Mouse (Mus musculus): Measurements from ENCODE around the gene Fam76a. TPM values are rescaled to one million over a fixed set of nuclear protein-coding genes. Genes with fewer than 3 reads are reported as not detected.
A peak's percentile ranks its signal among the peaks of the same experiment; 100 is the strongest.

Fam76a gene
- polyA plus RNA-seq, 1 experiment from 2014 or later: 47.3 TPM

DNA sequence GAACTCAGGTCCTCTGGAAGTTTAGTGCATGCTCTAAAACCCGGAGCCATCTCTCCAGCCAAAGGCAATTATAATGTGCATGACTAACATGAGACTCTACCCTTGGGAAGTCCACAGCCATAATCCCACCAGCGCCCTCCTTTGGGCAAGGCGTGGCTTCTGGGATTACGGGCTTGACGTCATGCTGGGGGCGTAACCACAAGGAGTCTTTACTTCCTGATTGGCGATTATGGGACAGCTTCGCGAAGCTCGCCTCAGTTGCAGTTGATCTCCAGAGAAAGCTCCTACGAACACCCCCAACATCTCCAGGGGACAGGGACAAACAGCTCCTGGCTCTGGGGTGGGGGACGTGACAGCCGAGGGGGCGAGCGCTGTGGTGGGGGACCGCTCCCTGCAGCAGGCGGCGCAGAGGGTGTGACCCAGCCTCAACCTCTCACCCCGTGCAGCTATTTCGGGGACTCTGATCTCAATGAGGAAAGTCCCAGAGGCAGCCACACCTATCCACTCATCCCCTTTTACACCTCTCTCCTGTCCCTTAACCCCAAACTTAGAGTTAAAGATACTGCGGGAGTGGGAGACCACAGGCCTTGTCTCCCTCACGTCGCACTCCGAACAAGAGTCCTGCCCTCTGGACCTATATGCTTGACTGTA is 27.6 kb upstream of the Fam76a start:
- ATAC-seq (ENCODE audit: low read depth) (no peak), DNase-seq (ENCODE audit: low spot score) (no peak)
- 27% methylated on average over 24 of the region's 24 CpGs for WGBS
- no peak overlapping the region for H3K4me3 ChIP-seq (ENCODE audit: low read depth, low read length)
- no peaks in the 10 kb centered on the region for H3K36me3 ChIP-seq (ENCODE audit: control insufficient read depth, insufficient read depth, low read length)
- no peak overlapping the region for H3K27ac ChIP-seq (replicated peaks; ENCODE audit: low read depth, low read length)
- H3K9me3 ChIP-seq (ENCODE audit: control insufficient read depth, low read length): no peaks in the 10 kb centered on the region
- H3K27me3 ChIP-seq (replicated peaks; ENCODE audit: control insufficient read depth, insufficient read depth, low read length): no peaks in the 10 kb centered on the region
- H3K4me1 ChIP-seq (ENCODE audit: control insufficient read depth, insufficient read depth, low read length): peaks cover 19% of the 10 kb centered on the region
- no peak overlapping the region for H3K9ac ChIP-seq (ENCODE audit: low read depth, low read length)
- H3K4me2 ChIP-seq (ENCODE audit: low read depth, low read length): peak overlapping the region; percentile 41

DNA sequence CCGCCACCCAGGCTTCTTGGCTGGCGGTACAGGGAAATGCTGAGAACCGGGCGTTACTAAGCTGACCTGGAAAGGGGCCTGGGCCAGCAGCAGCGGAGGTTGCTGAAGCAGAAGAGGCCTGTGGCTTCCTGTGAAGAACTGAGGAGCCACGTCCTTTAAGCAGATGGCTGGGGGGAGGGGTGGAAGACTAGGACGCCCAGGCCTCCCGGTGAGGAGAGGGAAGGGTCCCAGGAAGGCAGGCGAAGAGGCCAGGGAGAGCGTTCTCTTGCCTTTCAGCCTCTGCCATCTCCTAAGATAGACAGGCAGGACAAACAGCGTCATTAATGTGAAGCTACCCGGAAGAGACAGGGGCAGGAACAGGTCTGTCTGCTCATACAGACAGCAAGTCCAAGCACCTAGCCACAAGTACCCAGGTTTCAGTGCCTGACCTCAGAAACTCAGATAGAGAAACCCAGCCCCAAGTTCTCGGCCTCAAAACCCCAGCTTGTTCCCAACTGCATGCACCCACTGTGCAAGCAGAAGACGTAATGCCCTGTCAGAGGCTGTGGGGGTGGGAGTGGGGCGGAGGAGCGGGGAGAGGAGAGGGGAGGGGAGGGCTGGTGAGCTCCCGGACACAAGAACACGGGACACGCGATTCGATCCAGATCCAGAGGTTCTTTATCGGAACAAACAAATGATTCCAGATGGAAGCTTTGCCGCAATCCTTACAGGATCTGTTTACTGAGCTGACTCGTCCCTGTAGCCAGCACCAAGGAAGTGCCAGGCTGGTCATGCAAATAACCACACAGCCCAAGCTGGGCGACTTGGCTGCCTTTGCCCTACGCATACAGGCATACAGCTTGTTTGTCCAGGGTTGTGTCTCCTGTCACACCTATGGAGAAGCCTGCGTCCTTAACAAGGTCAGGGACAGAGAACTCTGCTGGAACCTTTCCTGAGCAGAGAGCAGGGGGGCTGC is 24.0 kb upstream of the Fam76a start:
- WGBS: 10% methylated on average over 27 of the region's 27 CpGs
- Histone ChIP-seq H3K27me3 (replicated peaks; ENCODE audit: control insufficient read depth, insufficient read depth, low read length) (no peaks in the 10 kb centered on the region), H3K4me2 (ENCODE audit: low read depth, low read length) (peak overlapping the region; percentile 56), H3K27ac (replicated peaks; ENCODE audit: low read depth, low read length) (peak overlapping the region; percentile 84), H3K36me3 (ENCODE audit: control insufficient read depth, insufficient read depth, low read length) (no peaks in the 10 kb centered on the region), H3K4me3 (ENCODE audit: low read depth, low read length) (peak overlapping the region; percentile 11), H3K9ac (ENCODE audit: low read depth, low read length) (peak overlapping the region; percentile 63), H3K9me3 (ENCODE audit: control insufficient read depth, low read length) (no peaks in the 10 kb centered on the region), H3K4me1 (ENCODE audit: control insufficient read depth, insufficient read depth, low read length) (peaks cover 19% of the 10 kb centered on the region)
- peak; percentile 70 for ATAC-seq (ENCODE audit: low read depth)
- peak; percentile 78 for DNase-seq (ENCODE audit: low spot score)

DNA sequence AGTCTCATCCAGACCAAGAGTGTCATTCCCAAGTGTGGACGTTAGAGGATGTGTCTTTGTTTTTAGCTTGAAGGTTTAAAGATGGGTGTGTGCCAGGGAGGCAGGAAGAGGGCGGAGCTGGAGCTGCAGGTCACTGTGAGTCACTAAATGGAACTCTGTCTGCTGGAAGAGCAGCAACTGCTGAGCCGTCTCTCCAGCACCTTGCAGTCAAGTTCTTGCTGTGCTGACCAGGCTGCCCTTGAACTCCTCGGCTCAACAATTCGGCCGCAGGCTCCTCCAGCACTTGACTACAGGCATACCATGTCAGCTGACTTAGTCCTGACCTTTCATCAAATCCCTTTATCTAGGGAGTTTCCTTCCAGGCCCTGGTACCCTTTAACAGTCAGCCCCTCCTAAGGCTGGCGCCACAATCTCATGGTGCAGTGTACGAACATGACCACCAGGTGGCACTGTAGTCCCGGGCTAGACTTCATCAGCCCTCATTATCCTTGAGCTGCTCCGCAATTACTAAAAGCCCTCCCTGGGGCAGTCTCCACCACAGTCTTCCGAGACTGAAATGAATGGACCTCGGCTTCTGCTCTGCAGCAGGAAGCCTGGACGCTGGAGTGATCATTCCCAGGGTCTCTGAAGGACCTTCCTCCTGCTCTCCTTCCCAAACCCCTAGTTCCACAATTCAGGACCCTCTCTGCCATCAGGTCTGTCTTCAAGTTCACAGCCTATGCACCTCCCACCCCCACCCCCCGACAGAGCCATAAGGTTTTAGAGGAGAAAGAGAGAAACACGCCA is 23.1 kb upstream of the Fam76a start:
- 0 out of 2 replicates have a peak, but pooled peaks cover 6% of the 10 kb centered on the region for H3K27me3 ChIP-seq (replicated peaks; ENCODE audit: control insufficient read depth, insufficient read depth, low read length)
- peak overlapping the region; percentile 84 for H3K27ac ChIP-seq (replicated peaks; ENCODE audit: low read depth, low read length)
- H3K4me2 ChIP-seq (ENCODE audit: low read depth, low read length): peak overlapping the region; percentile 56
- 4% methylated on average over 15 of the region's 15 CpGs for WGBS
- H3K4me3 ChIP-seq (ENCODE audit: low read depth, low read length): peak overlapping the region; percentile 11; the same call in 1 of the 2 replicates
- H3K36me3 ChIP-seq (ENCODE audit: control insufficient read depth, insufficient read depth, low read length): no peaks in the 10 kb centered on the region
- H3K9me3 ChIP-seq (ENCODE audit: control insufficient read depth, low read length): no peaks in the 10 kb centered on the region
- ATAC-seq (ENCODE audit: low read depth) (peak; percentile 79), DNase-seq (ENCODE audit: low spot score) (peak; percentile 87)
- H3K4me1 ChIP-seq (ENCODE audit: control insufficient read depth, insufficient read depth, low read length): peaks cover 19% of the 10 kb centered on the region
- peak overlapping the region; percentile 63 for H3K9ac ChIP-seq (ENCODE audit: low read depth, low read length)

DNA sequence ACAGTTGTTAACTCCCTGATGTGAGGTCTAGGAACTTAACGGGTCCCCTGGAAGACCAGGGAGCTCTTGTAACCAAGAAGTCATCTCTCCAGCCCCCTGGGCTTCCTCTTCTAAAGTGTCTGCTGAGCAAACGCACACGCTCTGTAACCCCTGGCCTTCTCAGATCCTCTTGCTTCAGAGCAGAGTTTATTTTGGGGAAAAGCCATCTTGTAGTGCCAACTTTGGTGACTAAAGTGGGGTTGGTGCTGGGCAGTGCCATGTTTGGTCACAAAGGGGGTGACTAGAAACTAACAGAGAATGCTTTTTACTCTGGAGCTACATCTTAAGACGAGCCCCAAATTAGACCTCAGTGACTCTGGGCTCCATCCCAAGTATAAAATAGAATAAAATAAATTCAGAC is 22.4 kb upstream of the Fam76a start:
- H3K27me3 ChIP-seq (replicated peaks; ENCODE audit: control insufficient read depth, insufficient read depth, low read length): 0 out of 2 replicates have a peak, but pooled peaks cover 6% of the 10 kb centered on the region
- no peak for ATAC-seq (ENCODE audit: low read depth)
- WGBS: 69% methylated on average over 4 of the region's 4 CpGs
- H3K4me3 ChIP-seq (ENCODE audit: low read depth, low read length): no peak overlapping the region
- no peak overlapping the region; the same call in 1 of the 2 replicates for H3K27ac ChIP-seq (replicated peaks; ENCODE audit: low read depth, low read length)
- peaks cover 14% of the 10 kb centered on the region for H3K4me1 ChIP-seq (ENCODE audit: control insufficient read depth, insufficient read depth, low read length)
- H3K4me2 ChIP-seq (ENCODE audit: low read depth, low read length): no peak overlapping the region
- no peak overlapping the region for H3K9ac ChIP-seq (ENCODE audit: low read depth, low read length)
- H3K9me3 ChIP-seq (ENCODE audit: control insufficient read depth, low read length): no peaks in the 10 kb centered on the region
- H3K36me3 ChIP-seq (ENCODE audit: control insufficient read depth, insufficient read depth, low read length): no peaks in the 10 kb centered on the region
- no peak for DNase-seq (ENCODE audit: low spot score)

DNA sequence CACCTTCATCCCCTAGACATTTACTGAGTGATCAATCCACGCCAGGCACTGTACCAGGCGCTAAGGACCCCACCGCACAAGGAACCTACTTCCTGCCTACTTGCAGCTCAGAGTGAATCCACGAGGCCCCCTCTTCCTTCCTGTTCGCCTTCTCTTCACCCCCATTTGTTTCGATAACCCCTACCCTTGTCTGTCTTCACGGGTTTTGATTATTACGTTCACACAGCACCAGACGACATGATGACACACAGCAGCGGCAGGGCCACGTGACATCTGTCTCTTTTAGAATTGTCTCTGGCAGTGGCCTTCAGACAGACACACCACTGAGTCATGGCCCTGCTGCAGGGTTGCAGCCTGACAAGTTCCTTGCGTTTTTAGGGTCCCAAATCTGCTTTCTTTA is 21.7 kb upstream of the Fam76a start:
- 66% methylated on average over 12 of the region's 12 CpGs for WGBS
- H3K9me3 ChIP-seq (ENCODE audit: control insufficient read depth, low read length): no peaks in the 10 kb centered on the region
- H3K27me3 ChIP-seq (replicated peaks; ENCODE audit: control insufficient read depth, insufficient read depth, low read length): 0 out of 2 replicates have a peak, but pooled peaks cover 6% of the 10 kb centered on the region
- H3K9ac ChIP-seq (ENCODE audit: low read depth, low read length): no peak overlapping the region
- peaks cover 16% of the 10 kb centered on the region for H3K4me1 ChIP-seq (ENCODE audit: control insufficient read depth, insufficient read depth, low read length)
- no peak overlapping the region for H3K4me2 ChIP-seq (ENCODE audit: low read depth, low read length)
- DNase-seq (ENCODE audit: low spot score) (no peak), ATAC-seq (ENCODE audit: low read depth) (no peak)
- H3K27ac ChIP-seq (replicated peaks; ENCODE audit: low read depth, low read length): no peak overlapping the region
- no peaks in the 10 kb centered on the region for H3K36me3 ChIP-seq (ENCODE audit: control insufficient read depth, insufficient read depth, low read length)
- no peak overlapping the region for H3K4me3 ChIP-seq (ENCODE audit: low read depth, low read length)

DNA sequence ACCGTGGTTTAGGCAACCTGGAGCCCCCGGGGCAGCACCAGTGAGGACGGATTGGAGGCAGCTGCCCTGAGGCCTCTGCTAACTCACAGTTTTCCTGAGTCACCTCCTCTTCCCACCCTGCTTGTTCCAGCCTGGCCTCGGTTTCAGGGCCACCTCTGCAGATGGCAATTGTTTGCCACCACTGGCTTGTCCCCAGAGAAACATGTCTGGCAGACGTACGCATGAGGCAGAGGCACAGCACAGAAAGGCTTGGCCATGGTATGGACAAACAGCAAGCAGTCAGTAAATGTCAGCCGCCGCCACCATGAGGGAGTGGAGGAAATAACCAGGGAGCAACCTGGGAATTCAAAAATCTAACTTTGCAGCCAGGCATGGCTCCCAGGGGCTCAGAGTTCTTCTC is 20.7 kb upstream of the Fam76a start:
- ATAC-seq (ENCODE audit: low read depth) (no peak), DNase-seq (ENCODE audit: low spot score) (no peak)
- H3K27ac ChIP-seq (replicated peaks; ENCODE audit: low read depth, low read length): no peak overlapping the region
- no peak overlapping the region for H3K4me3 ChIP-seq (ENCODE audit: low read depth, low read length)
- no peak overlapping the region for H3K9ac ChIP-seq (ENCODE audit: low read depth, low read length)
- 51% methylated on average over 8 of the region's 8 CpGs for WGBS
- peaks cover 22% of the 10 kb centered on the region for H3K4me1 ChIP-seq (ENCODE audit: control insufficient read depth, insufficient read depth, low read length)
- 0 out of 2 replicates have a peak, but pooled peaks cover 6% of the 10 kb centered on the region for H3K27me3 ChIP-seq (replicated peaks; ENCODE audit: control insufficient read depth, insufficient read depth, low read length)
- H3K36me3 ChIP-seq (ENCODE audit: control insufficient read depth, insufficient read depth, low read length): no peaks in the 10 kb centered on the region
- no peaks in the 10 kb centered on the region for H3K9me3 ChIP-seq (ENCODE audit: control insufficient read depth, low read length)
- H3K4me2 ChIP-seq (ENCODE audit: low read depth, low read length): no peak overlapping the region

DNA sequence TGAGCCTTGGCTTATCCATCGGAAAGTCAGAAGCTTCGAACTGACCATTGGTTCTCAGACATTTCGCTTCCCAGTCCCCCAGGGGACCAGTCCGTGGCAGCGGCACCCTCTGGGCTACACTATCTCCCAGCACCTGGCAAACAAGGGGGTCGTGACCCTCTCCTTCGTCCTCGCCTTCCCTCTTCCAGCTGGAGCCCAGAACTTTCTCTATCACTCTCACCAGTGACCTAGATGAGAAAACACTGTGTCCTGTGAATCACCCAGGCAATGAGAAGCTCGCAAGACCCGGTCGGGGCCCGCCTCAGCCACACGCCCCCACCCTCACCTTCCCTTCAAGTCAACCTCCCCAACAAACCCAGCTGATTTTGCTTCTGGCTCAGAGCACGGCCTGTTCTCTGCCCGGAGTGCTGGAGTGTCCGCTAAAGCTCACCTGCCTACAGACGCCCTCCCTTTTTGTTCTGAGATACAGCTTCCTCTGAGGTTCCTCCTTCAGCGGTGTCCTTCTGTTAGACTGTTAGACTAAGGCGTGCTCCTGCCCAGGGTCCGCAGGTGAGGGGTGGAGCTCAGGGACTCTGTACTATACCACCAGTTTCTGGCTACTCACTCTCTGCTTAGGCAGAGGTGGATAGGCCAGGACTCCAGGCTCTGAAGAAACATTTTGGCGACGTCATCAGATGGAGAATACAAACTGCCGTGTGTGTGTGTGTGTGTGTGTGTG is 18.8 kb upstream of the Fam76a start:
- DNase-seq (ENCODE audit: low spot score): no peak
- Histone ChIP-seq H3K9me3 (ENCODE audit: control insufficient read depth, low read length) (no peaks in the 10 kb centered on the region), H3K27me3 (replicated peaks; ENCODE audit: control insufficient read depth, insufficient read depth, low read length) (0 out of 2 replicates have a peak, but pooled peaks cover 6% of the 10 kb centered on the region), H3K4me1 (ENCODE audit: control insufficient read depth, insufficient read depth, low read length) (peaks cover 13% of the 10 kb centered on the region), H3K4me3 (ENCODE audit: low read depth, low read length) (no peak overlapping the region), H3K27ac (replicated peaks; ENCODE audit: low read depth, low read length) (no peak overlapping the region), H3K36me3 (ENCODE audit: control insufficient read depth, insufficient read depth, low read length) (no peaks in the 10 kb centered on the region), H3K4me2 (ENCODE audit: low read depth, low read length) (no peak overlapping the region), H3K9ac (ENCODE audit: low read depth, low read length) (no peak overlapping the region)
- 61% methylated on average over 23 of the region's 23 CpGs for WGBS
- no peak for ATAC-seq (ENCODE audit: low read depth)

Measured in embryonic facial prominence, embryonic 14.5 days (tissue).